Mouse (Mus musculus): ENCODE results near the gene Rnf212b.

GRCm38 (mm10) chr14:54876539-54877047 lies 62.7 kb downstream of the Rnf212b start:
- TF ChIP-seq CTCF (IDR thresholded peaks at IDR 0.05; ENCODE audit: control insufficient read depth, insufficient read depth, insufficient read length) (no peak), CEBPB (IDR thresholded peaks at IDR 0.05; ENCODE audit: low read depth) (no peak), USF1 (IDR thresholded peaks at IDR 0.05; ENCODE audit: low read depth) (no peak)
